Mouse (Mus musculus) myocyte (in vitro differentiated cells): ENCODE data around the gene F11. TPM values are rescaled to one million over a fixed set of nuclear protein-coding genes. Genes with fewer than 3 reads are reported as not detected.

Source experiments
- H3K27me3 ChIP-seq: one replicate; pipeline ENCODE4 v1.6.1; 2011; ENCODE audit not compliant: control insufficient read depth, insufficient read depth, insufficient read length
- H3K36me3 ChIP-seq: one replicate; pipeline ENCODE4 v1.6.1; 2011; ENCODE audit not compliant: control insufficient read depth, insufficient read depth
- H3K4me2 ChIP-seq: one replicate; pipeline ENCODE4 v1.6.1; 2011; ENCODE audit warnings: low read depth, control low read depth
- H3K4me3 ChIP-seq: one replicate; pipeline ENCODE4 v1.5.1; 2011; ENCODE audit warnings: mild to moderate bottlenecking, control low read depth, moderate library complexity
- H3K79me2 ChIP-seq: one replicate; pipeline ENCODE4 v1.6.1; 2011; ENCODE audit not compliant: control insufficient read depth, insufficient read depth
- H3ac ChIP-seq: one replicate; pipeline ENCODE4 v1.6.1; 2011; ENCODE audit not compliant: control insufficient read depth, insufficient read length
- CEBPB ChIP-seq: IDR thresholded peaks from 2 replicates; pipeline ENCODE4 v1.6.1; 2011; ENCODE audit warnings: mild to moderate bottlenecking, moderate library complexity; ENCODE audit not compliant: poor library complexity, insufficient read depth, severe bottlenecking
- E2F4 ChIP-seq: IDR thresholded peaks from one replicate; pipeline ENCODE4 v1.6.1; 2011; ENCODE audit warnings: mild to moderate bottlenecking, control low read depth, moderate library complexity; ENCODE audit not compliant: insufficient read depth
- MAX ChIP-seq: IDR thresholded peaks from one replicate; pipeline ENCODE4 v1.6.1; 2011; ENCODE audit warnings: low read depth, mild to moderate bottlenecking, control low read depth
- MYOD1 ChIP-seq, 3 experiments: IDR thresholded peaks; one replicate each; pipeline ENCODE4 v1.6.1; 2011; ENCODE audit warnings: control low read depth in 2 of 3, low read depth in 2 of 3, mild to moderate bottlenecking in 2 of 3, moderate library complexity in 1 of 3; ENCODE audit not compliant: insufficient read length in 2 of 3, control insufficient read depth in 1 of 3
- MYOG ChIP-seq, 3 experiments: IDR thresholded peaks; one replicate each; pipeline ENCODE4 v1.6.1; 2011; ENCODE audit warnings: control low read depth in 2 of 3, low read depth in 2 of 3, mild to moderate bottlenecking in 2 of 3; ENCODE audit not compliant: insufficient read length in 2 of 3, control insufficient read depth in 1 of 3, insufficient read depth in 1 of 3
- POLR2A ChIP-seq: IDR thresholded peaks from one replicate; pipeline ENCODE4 v1.6.1; 2011; ENCODE audit warnings: low read depth, mild to moderate bottlenecking, control low read depth, moderate library complexity; ENCODE audit not compliant: insufficient read length
- POLR2AphosphoS2 ChIP-seq: IDR thresholded peaks from one replicate; pipeline ENCODE4 v1.6.1; 2011; ENCODE audit warnings: low read depth, control low read depth; ENCODE audit not compliant: insufficient read length
- REST ChIP-seq: IDR thresholded peaks from one replicate; pipeline ENCODE4 v1.6.1; 2011; ENCODE audit warnings: mild to moderate bottlenecking, control low read depth, moderate library complexity; ENCODE audit not compliant: insufficient read depth, insufficient read length
- SRF ChIP-seq: IDR thresholded peaks from one replicate; pipeline ENCODE4 v1.6.1; 2011; ENCODE audit warnings: low read depth; ENCODE audit not compliant: control insufficient read depth, insufficient read length
- TCF12 ChIP-seq: IDR thresholded peaks from one replicate; pipeline ENCODE4 v1.6.1; 2011; ENCODE audit warnings: mild to moderate bottlenecking, control low read depth; ENCODE audit not compliant: poor library complexity, insufficient read depth, severe bottlenecking
- TCF3 ChIP-seq: IDR thresholded peaks from one replicate; pipeline ENCODE4 v1.6.1; 2011; ENCODE audit warnings: low read depth, control low read depth; ENCODE audit not compliant: insufficient read length
- USF1 ChIP-seq: IDR thresholded peaks from one replicate; pipeline ENCODE4 v1.6.1; 2011; ENCODE audit warnings: low read depth, mild to moderate bottlenecking, control low read depth, moderate library complexity
- polyA plus RNA-seq: library from polyadenylated mRNA; unstranded; fragments of >200 nt; fragmentation: generic; extraction: Trizol; gene quantifications from one replicate; pipeline ENCODE4 v1.2.1, GENCODE M21; 2012; ENCODE audit warnings: missing spikeins

The F11 gene
- polyA plus RNA-seq, 1 experiment, result not detected

GRCm38 (mm10) chr8:45266993-45267392, 5.2 kb upstream of the F11 start:
- Histone ChIP-seq H3K36me3 (no peaks in the 10 kb centered on the region), H3K27me3 (no peaks in the 10 kb centered on the region), H3K4me3 (no peak overlapping the region), H3ac (no peak overlapping the region), H3K79me2 (no peaks in the 10 kb centered on the region), H3K4me2 (no peak overlapping the region)
- TF ChIP-seq POLR2A (no peak), CEBPB (no peak), MAX (no peak), TCF12 (no peak), MYOG (IDR thresholded peaks at IDR 0.05; ENCODE audit: control insufficient read depth in 1 of 3, insufficient read depth in 1 of 3, insufficient read length in 2 of 3, low read depth in 2 of 3) (no peak), TCF3 (no peak), E2F4 (no peak), REST (no peak), MYOD1 (IDR thresholded peaks at IDR 0.05; ENCODE audit: control insufficient read depth in 1 of 3, insufficient read length in 2 of 3, low read depth in 2 of 3) (no peak), USF1 (no peak), SRF (no peak), POLR2AphosphoS2 (no peak)

- H3ac ChIP-seq, result no peak overlapping the region
- H3K36me3 ChIP-seq, result no peaks in the 10 kb centered on the region
- TF ChIP-seq SRF, result no peak
- no peak for TF ChIP-seq POLR2AphosphoS2
- TF ChIP-seq TCF12, result no peak
- H3K4me3 ChIP-seq, result no peak overlapping the region
- no peaks in the 10 kb centered on the region for H3K79me2 ChIP-seq
- H3K4me2 ChIP-seq, result no peak overlapping the region
- no peaks in the 10 kb centered on the region for H3K27me3 ChIP-seq
Measured at GRCm38 (mm10) chr8:45264918-45265317, 3.1 kb upstream of the F11 start.

- H3K79me2 ChIP-seq, result no peaks in the 10 kb centered on the region
- TF ChIP-seq USF1, result no peak
- TF ChIP-seq REST, result no peak
- no peak for TF ChIP-seq POLR2A
- TF ChIP-seq TCF3, result no peak
- no peak for TF ChIP-seq E2F4
- TF ChIP-seq MAX, result no peak
- no peak for TF ChIP-seq SRF
- H3ac ChIP-seq, result no peak overlapping the region
- no peak overlapping the region for H3K4me2 ChIP-seq
- H3K27me3 ChIP-seq, result no peaks in the 10 kb centered on the region
- no peak overlapping the region for H3K4me3 ChIP-seq
- no peaks in the 10 kb centered on the region for H3K36me3 ChIP-seq
Measured at GRCm38 (mm10) chr8:45262851-45263250, 1.0 kb upstream of the F11 start.

- TF ChIP-seq MYOD1 (IDR thresholded peaks at IDR 0.05; ENCODE audit: control insufficient read depth in 1 of 3, insufficient read length in 2 of 3, low read depth in 2 of 3) (no peak), POLR2AphosphoS2 (no peak), SRF (no peak), MAX (no peak), TCF12 (no peak), E2F4 (no peak), TCF3 (no peak)
Measured at GRCm38 (mm10) chr8:45258421-45258820, 3.4 kb downstream of the F11 start.

GRCm38 (mm10) chr8:45255040-45255439, 6.8 kb downstream of the F11 start:
- no peak overlapping the region for H3K4me3 ChIP-seq
- no peaks in the 10 kb centered on the region for H3K36me3 ChIP-seq
- TF ChIP-seq REST (no peak), SRF (no peak), POLR2AphosphoS2 (no peak), TCF3 (no peak), CEBPB (no peak), MYOD1 (IDR thresholded peaks at IDR 0.05; ENCODE audit: control insufficient read depth in 1 of 3, insufficient read length in 2 of 3, low read depth in 2 of 3) (no peak), MAX (no peak), E2F4 (no peak), USF1 (no peak), TCF12 (no peak), POLR2A (no peak), MYOG (IDR thresholded peaks at IDR 0.05; ENCODE audit: control insufficient read depth in 1 of 3, insufficient read depth in 1 of 3, insufficient read length in 2 of 3, low read depth in 2 of 3) (no peak)
- no peaks in the 10 kb centered on the region for H3K27me3 ChIP-seq
- peak overlapping the region; percentile 42 for H3K4me2 ChIP-seq
- H3K79me2 ChIP-seq, result no peaks in the 10 kb centered on the region
- H3ac ChIP-seq, result no peak overlapping the region

More at GRCm38 (mm10) chr8:45258421-45258820, 3.4 kb downstream of the F11 start:
- no peaks in the 10 kb centered on the region for H3K36me3 ChIP-seq
- H3K4me3 ChIP-seq, result no peak overlapping the region
- no peaks in the 10 kb centered on the region for H3K79me2 ChIP-seq
- H3ac ChIP-seq, result no peak overlapping the region
- no peaks in the 10 kb centered on the region for H3K27me3 ChIP-seq
- peak overlapping the region; percentile 27 for H3K4me2 ChIP-seq
